Mouse (Mus musculus): ENCODE data around the gene 3110021N24Rik.
"Not testable (repeated sequence)": the region's sequence is repeated elsewhere in the genome, so short reads cannot be mapped to it uniquely, and the experiment has no call there.

Gene 3110021N24Rik

GRCm38 (mm10) chr4:108719349-108719748 lies at the start of gene 3110021N24Rik:
3110021N24Rik (plus strand) TSS chr4:108719649.
- no peak for DNase-seq (ENCODE audit: low spot score in 2 of 2)

GRCm38 (mm10) chr4:108686156-108686555 lies 33.3 kb upstream of the 3110021N24Rik start:
- DNase-seq (ENCODE audit: low spot score in 2 of 2): no peak

- not testable (repeated sequence) for DNase-seq (ENCODE audit: low spot score in 2 of 2)
Measured at GRCm38 (mm10) chr4:108687098-108687497, 32.4 kb upstream of the 3110021N24Rik start.

- no peak for DNase-seq (ENCODE audit: low spot score in 2 of 2)
Measured at GRCm38 (mm10) chr4:108690479-108690878, 29.0 kb upstream of the 3110021N24Rik start.

- no peak for DNase-seq (ENCODE audit: low spot score in 2 of 2)
Measured at GRCm38 (mm10) chr4:108691469-108691868, 28.0 kb upstream of the 3110021N24Rik start.

GRCm38 (mm10) chr4:108696934-108697333 lies 22.5 kb upstream of the 3110021N24Rik start:
- DNase-seq (ENCODE audit: low spot score in 2 of 2): no peak

- no peak for DNase-seq (ENCODE audit: low spot score in 2 of 2)
Measured at GRCm38 (mm10) chr4:108708209-108708608, 11.2 kb upstream of the 3110021N24Rik start.

- DNase-seq (ENCODE audit: low spot score in 2 of 2): no peak
Measured at GRCm38 (mm10) chr4:108721245-108721784, 1.9 kb downstream of the 3110021N24Rik start.

GRCm38 (mm10) chr4:108724102-108724501 lies 4.7 kb downstream of the 3110021N24Rik start:
- DNase-seq (ENCODE audit: low spot score in 2 of 2): no peak

GRCm38 (mm10) chr4:108730450-108730849 lies 11.0 kb downstream of the 3110021N24Rik start:
- DNase-seq (ENCODE audit: low spot score in 2 of 2): no peak

- DNase-seq (ENCODE audit: low spot score in 2 of 2): no peak
Measured at GRCm38 (mm10) chr4:108731582-108731981, 12.1 kb downstream of the 3110021N24Rik start.

GRCm38 (mm10) chr4:108746160-108746873 lies 26.9 kb downstream of the 3110021N24Rik start:
- DNase-seq (ENCODE audit: low spot score in 2 of 2): no peak

- no peak for DNase-seq (ENCODE audit: low spot score in 2 of 2)
Measured at GRCm38 (mm10) chr4:108759583-108759982, 40.1 kb downstream of the 3110021N24Rik start.

- DNase-seq (ENCODE audit: low spot score in 2 of 2): no peak
Measured at GRCm38 (mm10) chr4:108768527-108768926, 49.1 kb downstream of the 3110021N24Rik start.

- DNase-seq (ENCODE audit: low spot score in 2 of 2): no peak
Measured at GRCm38 (mm10) chr4:108779763-108780056, 60.3 kb downstream of the 3110021N24Rik start.

- DNase-seq (ENCODE audit: low spot score in 2 of 2): peak in 1 of 2 experiments; percentile 55
Measured at GRCm38 (mm10) chr4:108780057-108780863, 60.8 kb downstream of the 3110021N24Rik start, which contains the start of gene Zfyve9. Zfyve9 (minus strand) TSS chr4:108780798.

- DNase-seq (ENCODE audit: low spot score in 2 of 2): no peak
Measured at GRCm38 (mm10) chr4:108780864-108781205, 61.4 kb downstream of the 3110021N24Rik start.

GRCm38 (mm10) chr4:108781596-108781995 lies 62.1 kb downstream of the 3110021N24Rik start:
- DNase-seq (ENCODE audit: low spot score in 2 of 2): no peak

GRCm38 (mm10) chr4:108782421-108783085 lies 63.1 kb downstream of the 3110021N24Rik start:
- DNase-seq (ENCODE audit: low spot score in 2 of 2): no peak

GRCm38 (mm10) chr4:108789258-108789936 lies 69.9 kb downstream of the 3110021N24Rik start:
- DNase-seq (ENCODE audit: low spot score in 2 of 2): no peak

- no peak for DNase-seq (ENCODE audit: low spot score in 2 of 2)
Measured at GRCm38 (mm10) chr4:108790507-108790906, 71.1 kb downstream of the 3110021N24Rik start.

- no peak for DNase-seq (ENCODE audit: low spot score in 2 of 2)
Measured at GRCm38 (mm10) chr4:108793941-108794340, 74.5 kb downstream of the 3110021N24Rik start.

Measured in natural killer cell, adult 2 months (primary cell).